Mouse (Mus musculus) liver, adult 2 months (tissue): ENCODE results near the gene Arhgef11.

Source experiments
- CTCF ChIP-seq: fragments of 200-500 bp; IDR thresholded peaks from 2 replicates; pipeline ENCODE4 v1.5.1; 2011; ENCODE audit warnings: low read depth, low read length, control low read depth
- POLR2A ChIP-seq: fragments of 200-500 bp; IDR thresholded peaks from 2 replicates; pipeline ENCODE4 v1.6.1; 2011; ENCODE audit warnings: low read length, control low read depth; ENCODE audit not compliant: insufficient read depth; ENCODE audit errors: extremely low read depth

GRCm38 (mm10) chr3:87620218-87620891 is 3.0 kb downstream of the Arhgef11 start:
- TF ChIP-seq POLR2A (no peak), CTCF (no peak)
